Mouse (Mus musculus): Measurements from ENCODE around the gene Ppfia4. TPM values are rescaled to one million over a fixed set of nuclear protein-coding genes. Genes with fewer than 3 reads are reported as not detected.
A peak's percentile ranks its signal among the peaks of the same experiment; 100 is the strongest.

The Ppfia4 gene
- polyA plus RNA-seq, 1 experiment, result 8.8 TPM

- H3K4me3 ChIP-seq (ENCODE audit: low read depth, low read length), result no peak overlapping the region
- H3K27me3 ChIP-seq (ENCODE audit: control insufficient read depth, insufficient read depth, low read length, poor library complexity, severe bottlenecking), result no peaks in the 10 kb centered on the region
- no peaks in the 10 kb centered on the region for H3K4me1 ChIP-seq (ENCODE audit: control insufficient read depth, insufficient read depth, low read length)
- no peak overlapping the region for H3K27ac ChIP-seq (ENCODE audit: insufficient read depth, low read length)
- no peak overlapping the region for H3K9ac ChIP-seq (ENCODE audit: low read depth, poor library complexity, severe bottlenecking)
- H3K9me3 ChIP-seq (replicated peaks; ENCODE audit: control insufficient read depth, insufficient read depth, low read length, poor library complexity, severe bottlenecking), result no peaks in the 10 kb centered on the region
- H3K36me3 ChIP-seq (ENCODE audit: control insufficient read depth, insufficient read depth, low read length, poor library complexity, severe bottlenecking), result peaks cover 80% of the 10 kb centered on the region
- TF ChIP-seq EP300 (IDR thresholded peaks at IDR 0.05; ENCODE audit: insufficient read depth, low read depth, low read length) (no peak), CTCF (IDR thresholded peaks at IDR 0.05; ENCODE audit: low read depth, low read length) (no peak), POLR2A (IDR thresholded peaks at IDR 0.05; ENCODE audit: insufficient read depth, low read length) (no peak)
These were observed 20.6 kb upstream of the Ppfia4 start for GRCm38 (mm10) chr1:134353326-134353725.

- Histone ChIP-seq H3K27me3 (ENCODE audit: control insufficient read depth, insufficient read depth, low read length, poor library complexity, severe bottlenecking) (no peaks in the 10 kb centered on the region), H3K9ac (ENCODE audit: low read depth, poor library complexity, severe bottlenecking) (no peak overlapping the region), H3K27ac (ENCODE audit: insufficient read depth, low read length) (no peak overlapping the region), H3K4me3 (ENCODE audit: low read depth, low read length) (no peak overlapping the region), H3K4me1 (ENCODE audit: control insufficient read depth, insufficient read depth, low read length) (no peaks in the 10 kb centered on the region), H3K36me3 (ENCODE audit: control insufficient read depth, insufficient read depth, low read length, poor library complexity, severe bottlenecking) (peaks cover 51% of the 10 kb centered on the region), H3K9me3 (replicated peaks; ENCODE audit: control insufficient read depth, insufficient read depth, low read length, poor library complexity, severe bottlenecking) (no peaks in the 10 kb centered on the region)
- TF ChIP-seq POLR2A (IDR thresholded peaks at IDR 0.05; ENCODE audit: insufficient read depth, low read length) (no peak), CTCF (IDR thresholded peaks at IDR 0.05; ENCODE audit: low read depth, low read length) (no peak), EP300 (IDR thresholded peaks at IDR 0.05; ENCODE audit: insufficient read depth, low read depth, low read length) (no peak)
These were observed 15.1 kb upstream of the Ppfia4 start for GRCm38 (mm10) chr1:134347791-134348190.

GRCm38 (mm10) chr1:134345075-134345474 lies 12.3 kb upstream of the Ppfia4 start:
- no peak overlapping the region for H3K4me3 ChIP-seq (ENCODE audit: low read depth, low read length)
- H3K27me3 ChIP-seq (ENCODE audit: control insufficient read depth, insufficient read depth, low read length, poor library complexity, severe bottlenecking), result no peaks in the 10 kb centered on the region
- no peaks in the 10 kb centered on the region for H3K4me1 ChIP-seq (ENCODE audit: control insufficient read depth, insufficient read depth, low read length)
- no peaks in the 10 kb centered on the region for H3K9me3 ChIP-seq (replicated peaks; ENCODE audit: control insufficient read depth, insufficient read depth, low read length, poor library complexity, severe bottlenecking)
- H3K9ac ChIP-seq (ENCODE audit: low read depth, poor library complexity, severe bottlenecking), result 0 out of 2 replicates have a peak overlapping the region, but pooled peaks have one; percentile 33
- peak overlapping the region; percentile 72 for H3K27ac ChIP-seq (ENCODE audit: insufficient read depth, low read length)
- TF ChIP-seq CTCF (IDR thresholded peaks at IDR 0.05; ENCODE audit: low read depth, low read length), result no peak
- no peak for TF ChIP-seq EP300 (IDR thresholded peaks at IDR 0.05; ENCODE audit: insufficient read depth, low read depth, low read length)
- TF ChIP-seq POLR2A (IDR thresholded peaks at IDR 0.05; ENCODE audit: insufficient read depth, low read length), result no peak
- peaks cover 25% of the 10 kb centered on the region for H3K36me3 ChIP-seq (ENCODE audit: control insufficient read depth, insufficient read depth, low read length, poor library complexity, severe bottlenecking)

- Histone ChIP-seq H3K4me1 (ENCODE audit: control insufficient read depth, insufficient read depth, low read length) (no peaks in the 10 kb centered on the region), H3K36me3 (ENCODE audit: control insufficient read depth, insufficient read depth, low read length, poor library complexity, severe bottlenecking) (peaks cover 17% of the 10 kb centered on the region), H3K27me3 (ENCODE audit: control insufficient read depth, insufficient read depth, low read length, poor library complexity, severe bottlenecking) (no peaks in the 10 kb centered on the region), H3K9ac (ENCODE audit: low read depth, poor library complexity, severe bottlenecking) (peak overlapping the region; percentile 55), H3K27ac (ENCODE audit: insufficient read depth, low read length) (peak overlapping the region; percentile 72), H3K4me3 (ENCODE audit: low read depth, low read length) (peak overlapping the region; percentile 67), H3K9me3 (replicated peaks; ENCODE audit: control insufficient read depth, insufficient read depth, low read length, poor library complexity, severe bottlenecking) (no peaks in the 10 kb centered on the region)
- TF ChIP-seq POLR2A (IDR thresholded peaks at IDR 0.05; ENCODE audit: insufficient read depth, low read length) (no peak), CTCF (IDR thresholded peaks at IDR 0.05; ENCODE audit: low read depth, low read length) (no peak), EP300 (IDR thresholded peaks at IDR 0.05; ENCODE audit: insufficient read depth, low read depth, low read length) (no peak)
These were observed 11.6 kb upstream of the Ppfia4 start for GRCm38 (mm10) chr1:134344005-134344950.

- Histone ChIP-seq H3K36me3 (ENCODE audit: control insufficient read depth, insufficient read depth, low read length, poor library complexity, severe bottlenecking) (peaks cover 15% of the 10 kb centered on the region), H3K9ac (ENCODE audit: low read depth, poor library complexity, severe bottlenecking) (peak overlapping the region; percentile 55)
These were observed 10.8 kb upstream of the Ppfia4 start for GRCm38 (mm10) chr1:134343567-134343966.

GRCm38 (mm10) chr1:134342781-134343310 lies 10.1 kb upstream of the Ppfia4 start:
- Histone ChIP-seq H3K4me1 (ENCODE audit: control insufficient read depth, insufficient read depth, low read length) (no peaks in the 10 kb centered on the region), H3K36me3 (ENCODE audit: control insufficient read depth, insufficient read depth, low read length, poor library complexity, severe bottlenecking) (peaks cover 12% of the 10 kb centered on the region), H3K27me3 (ENCODE audit: control insufficient read depth, insufficient read depth, low read length, poor library complexity, severe bottlenecking) (no peaks in the 10 kb centered on the region), H3K9ac (ENCODE audit: low read depth, poor library complexity, severe bottlenecking) (no peak overlapping the region), H3K27ac (ENCODE audit: insufficient read depth, low read length) (no peak overlapping the region), H3K4me3 (ENCODE audit: low read depth, low read length) (no peak overlapping the region), H3K9me3 (replicated peaks; ENCODE audit: control insufficient read depth, insufficient read depth, low read length, poor library complexity, severe bottlenecking) (no peaks in the 10 kb centered on the region)
- TF ChIP-seq CTCF (IDR thresholded peaks at IDR 0.05; ENCODE audit: low read depth, low read length), result no peak
- no peak for TF ChIP-seq EP300 (IDR thresholded peaks at IDR 0.05; ENCODE audit: insufficient read depth, low read depth, low read length)
- no peak for TF ChIP-seq POLR2A (IDR thresholded peaks at IDR 0.05; ENCODE audit: insufficient read depth, low read length)

More at GRCm38 (mm10) chr1:134343567-134343966, 10.8 kb upstream of the Ppfia4 start:
- Histone ChIP-seq H3K27me3 (ENCODE audit: control insufficient read depth, insufficient read depth, low read length, poor library complexity, severe bottlenecking) (no peaks in the 10 kb centered on the region), H3K4me1 (ENCODE audit: control insufficient read depth, insufficient read depth, low read length) (no peaks in the 10 kb centered on the region), H3K4me3 (ENCODE audit: low read depth, low read length) (peak overlapping the region; percentile 67), H3K9me3 (replicated peaks; ENCODE audit: control insufficient read depth, insufficient read depth, low read length, poor library complexity, severe bottlenecking) (no peaks in the 10 kb centered on the region), H3K27ac (ENCODE audit: insufficient read depth, low read length) (no peak overlapping the region)
- TF ChIP-seq CTCF (IDR thresholded peaks at IDR 0.05; ENCODE audit: low read depth, low read length) (no peak), POLR2A (IDR thresholded peaks at IDR 0.05; ENCODE audit: insufficient read depth, low read length) (no peak), EP300 (IDR thresholded peaks at IDR 0.05; ENCODE audit: insufficient read depth, low read depth, low read length) (no peak)
